8 mouse cellular contexts compared by ENCODE assay signal in the genomic region with DNA sequence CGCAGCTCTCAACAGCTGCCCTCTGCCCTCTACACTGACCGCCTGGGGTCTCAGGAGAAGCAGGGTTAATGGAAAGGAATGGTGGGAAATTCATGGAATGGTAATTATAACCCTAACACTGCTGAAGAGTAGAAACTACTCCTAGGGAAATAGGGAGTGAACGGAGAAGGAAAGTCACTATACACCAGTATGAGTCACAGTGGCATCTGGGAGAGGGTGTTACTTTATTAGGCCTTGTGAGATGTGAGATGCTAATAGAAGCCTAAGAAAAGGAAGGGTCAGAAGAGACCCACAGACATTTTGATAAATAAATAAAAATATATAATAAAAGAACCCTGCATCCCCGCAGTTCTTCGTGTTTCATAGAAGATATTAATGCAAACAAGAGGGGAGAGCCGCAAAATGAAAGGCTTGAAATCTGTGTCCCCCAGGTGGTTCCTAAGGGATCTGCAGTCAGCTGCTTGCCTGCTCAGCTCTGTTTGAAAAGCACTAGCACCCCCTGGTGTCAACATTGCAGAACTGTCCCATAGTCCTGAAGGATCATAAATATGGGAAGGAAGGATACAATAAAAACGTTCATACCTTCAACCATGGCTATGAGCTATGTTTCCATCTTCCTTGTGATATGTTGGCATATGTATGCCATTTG. TPM values are rescaled to one million over a fixed set of nuclear protein-coding genes. Genes with fewer than 3 reads are reported as not detected.
DNase-seq lines count a peak whose midpoint lies in the region; ATAC-seq lines count a peak whose summit lies in the region.

No protein-coding gene starts in this region.

- no peaks in the 10 kb centered on the region for H3K36me3 ChIP-seq in intestine, embryonic 15.5 days
- H3K36me3 ChIP-seq in midbrain, embryonic 10.5 days = no peaks in the 10 kb centered on the region

- WGBS in intestine, embryonic 15.5 days = 30% methylated on average over 7 of the region's 7 CpGs
- WGBS in midbrain, embryonic 10.5 days = 39% methylated on average over 7 of the region's 7 CpGs

- no peak overlapping the region for H3K27ac ChIP-seq in intestine, embryonic 15.5 days
- no peak overlapping the region for H3K27ac ChIP-seq in midbrain, embryonic 10.5 days (replicated peaks)

- no peaks in the 10 kb centered on the region for H3K4me1 ChIP-seq in intestine, embryonic 15.5 days (replicated peaks)
- H3K4me1 ChIP-seq in midbrain, embryonic 10.5 days = no peaks in the 10 kb centered on the region

- no peaks in the 10 kb centered on the region for H3K9me3 ChIP-seq in intestine, embryonic 15.5 days
- H3K9me3 ChIP-seq in midbrain, embryonic 10.5 days (replicated peaks) = no peaks in the 10 kb centered on the region

- DNase-seq in ovary, adult 18-20 months (ENCODE audit: low spot score) = peak; percentile 38
- DNase-seq in ovary, postnatal 10 days (ENCODE audit: low spot score) = no peak
- peak; percentile 90 for DNase-seq in embryo, embryonic 10 days (ENCODE audit: low spot score)
- peak; percentile 65 for DNase-seq in gastrocnemius, postnatal 10 days
- peak; percentile 78 to 87 for DNase-seq in left cerebral cortex, postnatal 10 days (ENCODE audit: extremely low spot score in 1 of 2, low spot score in 2 of 2)
- DNase-seq in midbrain, embryonic 10.5 days (ENCODE audit: low spot score) = peak; percentile 67
- peak; percentile 69 for DNase-seq in right cerebral cortex, postnatal 4 days

- H3K4me3 ChIP-seq in intestine, embryonic 15.5 days (replicated peaks) = no peak overlapping the region
- no peak overlapping the region for H3K4me3 ChIP-seq in midbrain, embryonic 10.5 days

- intact Hi-C loops in left cerebral cortex, postnatal 10 days (cut with DNase I) = loop anchor here (2.0 to 5.0 kb wide), 2 partner anchors 69 to 585 kb away; no protein-coding TSS in a partner anchor

- H3K27me3 ChIP-seq in intestine, embryonic 15.5 days (replicated peaks) = no peaks in the 10 kb centered on the region
- no peaks in the 10 kb centered on the region for H3K27me3 ChIP-seq in midbrain, embryonic 10.5 days (ENCODE audit: low read depth, poor library complexity, severe bottlenecking)

- no peak overlapping the region for H3K9ac ChIP-seq in intestine, embryonic 15.5 days

- ATAC-seq in intestine, embryonic 15.5 days = peak; percentile 90

- H3K4me2 ChIP-seq in intestine, embryonic 15.5 days (replicated peaks) = no peak overlapping the region

RNA-seq across cellular contexts. Expression of gene Eif5a2, which starts 35.1 kb away (rescaled TPM):
- total RNA-seq in gastrocnemius, postnatal 10 days (2021) = 1 to 10 TPM; 2.1 to 2.8 TPM
- 3.8 and 4.9 TPM in 2 replicates for polyA plus RNA-seq in intestine, embryonic 15.5 days (2015; fragmentation: Nextera tagmentation; extraction: Ambion mirVana)
- 10 to 100 TPM; 18.2 to 18.6 TPM for total RNA-seq in left cerebral cortex, postnatal 10 days (2021)
- 12.1 and 13.4 TPM in 2 replicates for polyA plus RNA-seq in midbrain, embryonic 10.5 days (2016; fragmentation: Nextera tagmentation; extraction: Ambion mirVana)

RNA-seq across cellular contexts. Expression of gene Slc2a2, which starts 48.3 kb away (rescaled TPM):
- total RNA-seq in gastrocnemius, postnatal 10 days (2021) = under 1 TPM in 1 of 2 experiments, not detected in 1; 0.05 TPM
- 6.4 and 7.8 TPM in 2 replicates for polyA plus RNA-seq in intestine, embryonic 15.5 days (2015; fragmentation: Nextera tagmentation; extraction: Ambion mirVana)
- total RNA-seq in left cerebral cortex, postnatal 10 days (2021) = not detected
- polyA plus RNA-seq in midbrain, embryonic 10.5 days (2016; fragmentation: Nextera tagmentation; extraction: Ambion mirVana) = not detected in 2 replicates

RNA-seq across cellular contexts. Expression of gene Rpl22l1, which starts 59.3 kb away (rescaled TPM):
- 100 to 1,000 TPM; 189 to 202 TPM for total RNA-seq in gastrocnemius, postnatal 10 days (2021)
- 398 and 497 TPM in 2 replicates for polyA plus RNA-seq in intestine, embryonic 15.5 days (2015; fragmentation: Nextera tagmentation; extraction: Ambion mirVana)
- total RNA-seq in left cerebral cortex, postnatal 10 days (2021) = 100 to 1,000 TPM; 245 to 251 TPM
- 264 and 327 TPM in 2 replicates for polyA plus RNA-seq in midbrain, embryonic 10.5 days (2016; fragmentation: Nextera tagmentation; extraction: Ambion mirVana)

Comparison
In these comparisons a context has a peak if more than half of its experiments do, and no peak if none do; other contexts are left out.
1. RNA of gene Eif5a2, which starts 35.1 kb away (total RNA-seq): 18.2 to 18.6 TPM in left cerebral cortex, postnatal 10 days; 2.1 to 2.8 TPM in gastrocnemius, postnatal 10 days; every median in the first group is over 4 times any median in the second.